Mouse (Mus musculus): ENCODE data around the gene Smarcd1. TPM values are rescaled to one million over a fixed set of nuclear protein-coding genes. Genes with fewer than 3 reads are reported as not detected.

Smarcd1 gene
- polyA plus RNA-seq, 2 experiments = 4.4 to 6.7 TPM

DNA sequence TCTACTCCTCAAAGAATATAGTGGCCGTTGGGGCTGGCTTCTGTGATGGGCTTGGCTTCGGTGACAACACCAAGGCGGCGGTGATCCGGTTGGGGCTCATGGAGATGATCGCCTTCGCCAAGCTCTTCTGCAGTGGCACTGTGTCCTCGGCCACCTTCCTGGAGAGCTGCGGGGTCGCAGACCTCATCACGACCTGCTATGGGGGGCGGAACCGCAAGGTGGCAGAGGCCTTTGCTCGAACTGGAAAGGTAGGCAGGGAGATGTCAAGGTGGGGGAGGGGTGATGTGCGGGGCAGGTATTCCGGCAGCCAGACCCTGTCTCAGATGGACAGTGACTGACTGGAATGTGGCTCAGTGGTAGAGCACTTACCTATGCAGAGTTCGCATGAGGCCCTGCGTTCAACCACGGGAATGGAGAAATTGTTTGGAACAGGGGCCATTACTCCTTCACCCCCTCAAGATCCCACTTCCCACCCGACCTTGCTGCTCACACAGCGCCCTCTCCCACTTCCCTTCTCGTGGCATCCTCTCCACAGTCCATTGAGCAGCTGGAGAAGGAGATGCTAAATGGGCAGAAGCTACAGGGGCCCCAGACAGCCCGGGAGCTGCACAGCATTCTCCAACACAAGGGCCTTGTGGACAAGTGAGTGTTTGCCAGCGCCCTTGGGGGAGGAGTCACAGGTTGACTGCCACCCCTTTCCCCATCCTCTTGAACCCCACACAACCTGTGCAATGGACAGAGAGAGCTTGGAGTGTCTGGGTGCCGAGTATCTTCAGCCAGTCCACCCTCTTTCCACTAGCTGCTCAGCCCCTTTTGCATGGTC is 20.2 kb downstream of the Smarcd1 start:
- no peak for DNase-seq (ENCODE audit: low read depth in 3 of 3, low spot score in 3 of 3)
- no peak overlapping the region for H3K9ac ChIP-seq (replicated peaks)
- H3K4me2 ChIP-seq (ENCODE audit: low read depth) = no peak overlapping the region
- H3K27ac ChIP-seq = no peak overlapping the region
- no peaks in the 10 kb centered on the region for H3K9me3 ChIP-seq (ENCODE audit: control insufficient read depth, low read length)
- H3K36me3 ChIP-seq (replicated peaks; ENCODE audit: control insufficient read depth, insufficient read depth, low read depth) = no peaks in the 10 kb centered on the region
- peaks cover 2 to 15% of the 10 kb centered on the region in 2 experiments; a peak in 2 of 4 replicates for H3K4me1 ChIP-seq (replicated peaks; ENCODE audit: control insufficient read depth in 2 of 2, insufficient read depth in 2 of 2, low read length in 1 of 2)
- no peak for ATAC-seq (ENCODE audit: insufficient read depth)
- H3K4me3 ChIP-seq (ENCODE audit: insufficient read depth in 1 of 2, low read depth in 2 of 2, low read length in 2 of 2) = no peak overlapping the region
- 68% methylated on average over 25 of the region's 25 CpGs for WGBS (ENCODE audit: insufficient replicate concordance)
- no peaks in the 10 kb centered on the region for H3K27me3 ChIP-seq (ENCODE audit: control insufficient read depth, insufficient read depth, low read length)
- TF ChIP-seq CTCF (IDR thresholded peaks at IDR 0.05; ENCODE audit: low read depth) = no peak
- no peak for TF ChIP-seq EP300 (IDR thresholded peaks at IDR 0.05; ENCODE audit: low read depth)

DNA sequence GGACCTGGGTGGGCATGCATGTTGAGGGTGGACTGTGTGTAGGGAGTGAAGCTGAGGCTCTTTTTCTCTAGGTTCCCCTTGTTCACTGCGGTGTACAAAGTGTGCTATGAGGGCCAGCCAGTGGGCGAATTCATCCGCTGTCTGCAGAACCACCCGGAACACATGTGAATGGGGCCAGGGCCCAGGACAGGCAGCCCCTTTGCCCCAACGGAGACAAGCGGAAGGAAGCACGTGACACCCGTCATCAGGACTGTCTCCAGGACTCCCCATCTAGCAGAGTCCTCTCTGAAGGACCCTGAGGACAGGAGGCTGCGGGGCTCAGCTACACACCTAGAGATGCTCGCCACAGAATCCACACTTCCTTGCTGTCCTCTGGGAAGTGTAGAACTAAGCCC is 21.2 kb downstream of the Smarcd1 start:
- no peaks in the 10 kb centered on the region for H3K9me3 ChIP-seq (ENCODE audit: control insufficient read depth, low read length)
- no peak for TF ChIP-seq EP300 (IDR thresholded peaks at IDR 0.05; ENCODE audit: low read depth)
- TF ChIP-seq CTCF (IDR thresholded peaks at IDR 0.05; ENCODE audit: low read depth) = no peak

DNA sequence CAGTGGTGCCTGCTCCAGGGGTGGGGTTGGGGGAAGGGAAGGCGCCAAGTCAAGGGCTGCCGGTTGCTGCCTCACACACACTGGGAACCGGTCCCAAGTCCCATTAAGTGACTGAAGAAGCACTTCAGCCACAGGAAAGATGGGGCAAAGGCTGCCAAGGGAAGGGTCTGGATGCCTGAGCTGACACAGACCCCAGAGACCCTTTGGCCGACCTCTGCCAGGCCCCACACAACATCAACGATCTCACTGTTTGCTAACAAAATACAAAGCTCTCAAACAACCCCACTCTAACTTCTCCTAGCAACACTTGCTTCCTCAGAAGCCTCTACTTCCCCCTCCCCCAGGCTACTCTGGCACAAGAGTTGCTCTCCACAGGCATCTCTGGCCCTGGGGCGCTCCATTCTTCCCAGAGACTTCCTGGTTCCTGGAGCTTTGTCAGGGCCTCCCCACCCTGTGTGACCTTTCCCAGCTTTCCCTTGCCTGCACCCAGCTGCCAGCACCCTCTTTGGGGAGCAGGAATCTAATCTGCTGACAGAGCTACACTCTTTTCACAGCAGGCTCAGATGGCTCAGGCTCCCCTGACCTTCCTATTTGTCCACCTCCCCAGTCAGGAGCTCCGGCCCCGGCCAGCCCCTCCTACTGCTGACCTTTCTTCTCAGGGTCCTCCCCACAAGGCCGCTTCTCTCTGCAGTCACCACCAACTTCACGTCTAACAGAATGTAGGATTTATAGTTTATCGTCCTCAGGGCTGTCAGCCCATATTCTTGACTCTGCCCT is 21.8 kb downstream of the Smarcd1 start:
- peaks cover 10% of the 10 kb centered on the region for H3K36me3 ChIP-seq (replicated peaks; ENCODE audit: control insufficient read depth, insufficient read depth, low read depth)
- no peak for ATAC-seq (ENCODE audit: insufficient read depth)
- peak overlapping the region; percentile 90 for H3K4me2 ChIP-seq (ENCODE audit: low read depth)
- DNase-seq (ENCODE audit: low read depth in 3 of 3, low spot score in 3 of 3) = no peak
- no peak overlapping the region for H3K9ac ChIP-seq (replicated peaks)
- peaks cover 2 to 15% of the 10 kb centered on the region in 2 experiments; a peak in 2 of 4 replicates for H3K4me1 ChIP-seq (replicated peaks; ENCODE audit: control insufficient read depth in 2 of 2, insufficient read depth in 2 of 2, low read length in 1 of 2)
- H3K4me3 ChIP-seq (ENCODE audit: insufficient read depth in 1 of 2, low read depth in 2 of 2, low read length in 2 of 2) = no peak overlapping the region
- H3K27ac ChIP-seq = peak overlapping the region; percentile 27
- WGBS (ENCODE audit: insufficient replicate concordance) = 33% methylated on average over 11 of the region's 11 CpGs
- no peaks in the 10 kb centered on the region for H3K9me3 ChIP-seq (ENCODE audit: control insufficient read depth, low read length)
- TF ChIP-seq EP300 (IDR thresholded peaks at IDR 0.05; ENCODE audit: low read depth) (no peak), CTCF (IDR thresholded peaks at IDR 0.05; ENCODE audit: low read depth) (no peak)
- no peaks in the 10 kb centered on the region for H3K27me3 ChIP-seq (ENCODE audit: control insufficient read depth, insufficient read depth, low read length)

More for the DNA sequence above, 21.2 kb downstream of the Smarcd1 start:
- 41% methylated on average over 10 of the region's 10 CpGs for WGBS (ENCODE audit: insufficient replicate concordance)
- Histone ChIP-seq H3K9ac (replicated peaks) (no peak overlapping the region), H3K27me3 (ENCODE audit: control insufficient read depth, insufficient read depth, low read length) (no peaks in the 10 kb centered on the region), H3K4me3 (ENCODE audit: insufficient read depth in 1 of 2, low read depth in 2 of 2, low read length in 2 of 2) (no peak overlapping the region), H3K4me1 (replicated peaks; ENCODE audit: control insufficient read depth in 2 of 2, insufficient read depth in 2 of 2, low read length in 1 of 2) (peaks cover 2 to 15% of the 10 kb centered on the region in 2 experiments; a peak in 2 of 4 replicates), H3K4me2 (ENCODE audit: low read depth) (peak overlapping the region; percentile 34), H3K36me3 (replicated peaks; ENCODE audit: control insufficient read depth, insufficient read depth, low read depth) (peaks cover 6% of the 10 kb centered on the region), H3K27ac (peak overlapping the region; percentile 27)
- DNase-seq (ENCODE audit: low read depth in 3 of 3, low spot score in 3 of 3) (no peak), ATAC-seq (ENCODE audit: insufficient read depth) (no peak)

DNA sequence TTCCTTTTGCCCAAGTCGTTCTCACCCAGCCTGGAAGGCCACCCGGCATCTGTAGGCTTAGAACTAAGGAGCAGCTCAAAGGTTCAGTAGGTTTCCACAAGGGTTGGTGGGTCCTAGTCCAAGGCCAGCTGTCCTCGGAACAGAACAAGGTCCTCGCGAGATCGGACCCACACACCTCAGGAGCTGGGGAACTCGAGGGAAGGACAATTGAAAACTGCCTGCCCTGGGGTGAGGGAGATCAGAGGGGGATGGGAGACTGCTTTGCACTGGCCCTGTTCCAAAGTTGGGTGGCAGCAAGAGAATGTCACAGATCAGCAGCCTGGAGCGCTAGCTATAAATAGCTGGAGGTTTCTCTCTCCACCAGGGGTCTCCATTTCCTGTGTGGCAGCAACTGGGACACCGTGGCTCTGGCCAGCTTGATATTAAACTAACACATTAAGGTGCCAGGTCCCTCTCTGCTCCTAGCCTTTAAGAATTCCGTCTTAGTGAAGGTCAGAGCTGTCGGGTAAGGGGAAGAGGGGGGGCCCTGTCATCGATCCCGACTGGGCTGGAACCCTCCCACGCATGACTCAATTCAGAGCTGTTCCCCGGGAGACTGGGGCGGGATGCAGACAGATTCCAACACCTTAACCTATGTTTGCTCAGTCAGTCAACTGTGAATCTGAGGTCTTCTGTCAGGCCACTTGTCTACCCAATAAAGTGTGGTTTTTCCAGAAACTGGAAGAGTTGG is 22.5 kb downstream of the Smarcd1 start:
- Histone ChIP-seq H3K4me3 (ENCODE audit: insufficient read depth in 1 of 2, low read depth in 2 of 2, low read length in 2 of 2) (peak overlapping the region; percentile 15 to 23; a peak in 3 of 4 replicates), H3K27ac (no peak overlapping the region), H3K36me3 (replicated peaks; ENCODE audit: control insufficient read depth, insufficient read depth, low read depth) (peaks cover 11% of the 10 kb centered on the region), H3K27me3 (ENCODE audit: control insufficient read depth, insufficient read depth, low read length) (no peaks in the 10 kb centered on the region), H3K4me1 (replicated peaks; ENCODE audit: control insufficient read depth in 2 of 2, insufficient read depth in 2 of 2, low read length in 1 of 2) (peaks cover 2 to 15% of the 10 kb centered on the region in 2 experiments; a peak in 2 of 4 replicates), H3K9me3 (ENCODE audit: control insufficient read depth, low read length) (no peaks in the 10 kb centered on the region), H3K9ac (replicated peaks) (peak overlapping the region; percentile 19; the same call in 1 of the 2 replicates), H3K4me2 (ENCODE audit: low read depth) (peak overlapping the region; percentile 90)
- WGBS (ENCODE audit: insufficient replicate concordance) = 16% methylated on average over 16 of the region's 16 CpGs
- DNase-seq (ENCODE audit: low read depth in 3 of 3, low spot score in 3 of 3) (peak in 2 of 3 experiments; percentile 55 to 59), ATAC-seq (ENCODE audit: insufficient read depth) (0 out of 2 replicates have a peak, but pooled peaks have one; percentile 5)
- TF ChIP-seq EP300 (IDR thresholded peaks at IDR 0.05; ENCODE audit: low read depth) = no peak
- TF ChIP-seq CTCF (IDR thresholded peaks at IDR 0.05; ENCODE audit: low read depth) = peak; percentile 70

All from liver, embryonic 14.5 days (tissue).